Mouse (Mus musculus): ENCODE results near the gene Mrps9.
"Not testable (repeated sequence)": the region's sequence is repeated elsewhere in the genome, so short reads cannot be mapped to it uniquely, and the experiment has no call there.

The Mrps9 gene

DNA sequence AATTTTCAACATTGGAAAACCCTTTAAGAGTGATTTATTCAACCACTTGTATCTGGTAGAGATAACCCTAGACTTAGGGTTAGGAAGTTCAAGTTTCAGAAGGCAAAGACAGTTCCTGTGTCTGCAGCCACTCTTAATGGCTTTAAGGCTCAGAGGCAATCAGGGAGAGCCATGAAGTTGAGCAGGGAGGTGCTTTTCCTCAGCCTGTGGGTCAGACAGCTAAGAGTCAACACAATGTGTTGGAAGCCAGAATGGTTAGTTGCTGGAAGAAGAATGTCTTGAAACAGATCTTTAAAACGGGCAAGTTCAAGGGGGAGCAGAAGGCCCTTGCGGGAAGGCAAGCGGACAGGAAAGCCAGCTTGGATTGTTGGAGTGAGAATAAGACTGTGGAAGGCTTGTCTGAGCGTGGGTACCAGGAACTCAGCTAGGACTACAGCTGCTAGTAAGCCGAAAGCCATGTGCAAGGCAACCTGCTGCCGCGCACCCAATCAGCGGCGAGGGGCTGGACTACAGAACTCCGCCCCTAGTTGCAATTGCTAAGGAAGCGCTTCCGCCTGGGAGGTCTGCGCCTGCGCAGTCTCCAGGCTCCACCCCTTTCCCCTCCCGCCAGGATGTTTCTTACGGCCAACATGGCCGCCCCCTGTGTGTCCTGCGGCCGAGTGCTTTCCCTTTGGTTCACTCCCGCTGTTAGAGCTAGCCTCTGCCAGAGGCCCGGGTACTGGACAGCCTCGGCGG is at the start of gene Mrps9:
Gene Mrps9, plus strand, starts transcription at position 571 of the 735 bp plus-strand sequence.
- peak; percentile 95 for DNase-seq (ENCODE audit: low spot score)

- DNase-seq (ENCODE audit: low spot score): no peak
These were observed 37.7 kb upstream of the Mrps9 start for GRCm38 (mm10) chr1:42813301-42813845.

GRCm38 (mm10) chr1:42814798-42815619 is 36.0 kb upstream of the Mrps9 start:
- no peak for DNase-seq (ENCODE audit: low spot score)

GRCm38 (mm10) chr1:42851398-42851767 is 350 bp downstream of the Mrps9 start:
- DNase-seq (ENCODE audit: low spot score): no peak

GRCm38 (mm10) chr1:42851810-42852209 is 777 bp downstream of the Mrps9 start:
- DNase-seq (ENCODE audit: low spot score): peak; percentile 8

DNA sequence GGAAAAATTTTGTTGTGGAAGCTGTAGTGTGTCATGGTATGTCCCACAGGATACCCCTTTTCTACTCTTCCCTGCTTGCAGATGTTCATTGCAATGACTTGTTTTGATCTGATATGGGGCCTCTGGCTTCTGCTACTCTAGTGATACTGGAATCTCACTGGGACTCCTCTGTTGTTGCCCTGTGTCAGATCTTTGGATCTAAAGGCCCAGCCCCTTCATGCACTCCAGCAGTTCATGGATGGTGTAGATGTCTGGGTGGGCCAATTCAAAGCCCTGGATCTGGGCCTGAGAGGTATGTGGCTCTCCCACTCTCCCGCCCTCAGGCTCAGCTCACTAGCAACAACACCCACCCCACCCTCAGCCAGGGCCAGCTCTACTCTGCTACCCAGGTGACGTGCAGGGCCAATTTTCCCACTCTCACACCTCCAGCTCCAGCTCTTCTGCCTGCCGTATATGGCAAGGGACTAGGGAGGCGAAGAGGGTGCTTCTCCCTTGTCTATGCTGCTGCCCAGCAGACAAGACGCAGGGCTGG is 13.8 kb downstream of the Mrps9 start:
- DNase-seq (ENCODE audit: low spot score): no peak

- no peak for DNase-seq (ENCODE audit: low spot score)
These were observed 14.4 kb downstream of the Mrps9 start for GRCm38 (mm10) chr1:42865336-42865939.

- no peak for DNase-seq (ENCODE audit: low spot score)
These were observed 15.0 kb downstream of the Mrps9 start for GRCm38 (mm10) chr1:42865986-42866385.

- DNase-seq (ENCODE audit: low spot score): no peak
These were observed 16.2 kb downstream of the Mrps9 start for GRCm38 (mm10) chr1:42867188-42867587.

GRCm38 (mm10) chr1:42874174-42874573 is 23.1 kb downstream of the Mrps9 start:
- no peak for DNase-seq (ENCODE audit: low spot score)

DNA sequence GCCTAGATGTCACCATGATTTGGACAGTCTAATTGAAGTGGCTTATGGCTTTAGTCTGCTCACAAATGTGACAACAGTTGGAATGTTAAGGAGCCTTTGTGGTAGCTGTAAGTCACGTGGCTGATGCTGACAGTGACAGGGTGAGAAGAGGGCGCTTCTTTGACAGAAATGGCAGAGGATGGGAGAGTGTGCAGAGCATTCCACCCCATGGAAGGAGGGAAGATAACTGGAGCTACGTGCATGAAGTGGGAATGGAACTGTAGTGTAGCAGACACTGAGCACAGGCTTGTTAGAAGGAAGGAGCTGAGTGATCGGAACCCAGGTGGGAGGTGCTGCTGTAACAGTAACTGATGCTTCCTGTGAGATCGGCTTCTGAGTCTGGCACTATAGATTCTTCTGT is 24.2 kb downstream of the Mrps9 start:
- DNase-seq (ENCODE audit: low spot score): no peak

DNA sequence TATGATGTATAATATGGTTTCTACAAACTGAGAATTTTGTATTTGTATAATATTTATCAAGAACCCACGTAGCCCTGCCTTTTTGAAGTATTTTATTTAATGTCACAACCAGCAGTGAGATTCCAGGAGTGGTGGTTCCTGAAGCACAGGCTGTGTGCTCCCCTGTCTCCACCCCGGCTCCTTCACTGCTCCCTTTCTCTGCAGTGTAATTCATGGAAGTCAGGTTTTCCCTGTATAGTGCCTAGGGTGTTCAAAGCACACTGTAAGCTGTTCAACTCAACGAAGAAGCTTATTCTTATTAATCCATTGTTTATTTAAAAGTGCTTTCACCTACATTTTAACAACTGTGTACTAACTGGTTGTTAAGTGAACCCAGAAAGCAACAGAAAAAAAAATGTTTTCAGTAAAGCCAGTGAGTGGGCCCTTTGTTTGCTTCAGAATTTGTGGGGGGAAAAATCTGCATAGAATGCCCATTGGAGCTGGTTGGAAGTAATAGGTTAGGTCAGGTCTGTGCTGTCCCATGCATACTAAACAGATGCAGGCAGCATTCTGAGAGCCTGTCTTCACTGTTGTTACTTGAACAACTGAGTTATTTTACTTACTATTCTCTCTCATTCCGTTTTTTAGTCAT is 25.5 kb downstream of the Mrps9 start:
- DNase-seq (ENCODE audit: low spot score): no peak

- DNase-seq (ENCODE audit: low spot score): no peak
These were observed 26.2 kb downstream of the Mrps9 start for GRCm38 (mm10) chr1:42877264-42877663.

GRCm38 (mm10) chr1:42878851-42879250 is 27.8 kb downstream of the Mrps9 start:
- no peak for DNase-seq (ENCODE audit: low spot score)

DNA sequence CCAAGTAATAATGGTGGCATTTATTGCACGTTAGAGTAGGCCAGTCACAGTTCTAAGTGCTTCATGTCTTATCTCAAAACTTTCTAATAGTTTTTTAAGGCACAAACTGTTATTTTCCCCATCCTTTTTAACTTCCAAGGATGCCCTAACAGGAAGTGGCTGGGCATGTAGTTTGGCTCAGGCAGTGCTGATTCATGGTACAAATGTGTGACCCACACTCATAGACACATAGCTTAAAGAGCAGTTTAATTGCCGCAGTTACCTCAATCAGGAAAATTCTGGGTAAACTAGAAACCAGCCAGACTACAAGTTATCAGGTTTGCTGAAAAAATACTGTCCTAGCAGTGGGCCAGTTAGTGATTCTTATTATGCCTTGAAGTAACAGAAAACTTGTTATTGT is 31.2 kb downstream of the Mrps9 start:
- no peak for DNase-seq (ENCODE audit: low spot score)

GRCm38 (mm10) chr1:42883418-42883817 is 32.4 kb downstream of the Mrps9 start:
- DNase-seq (ENCODE audit: low spot score): not testable (repeated sequence)

GRCm38 (mm10) chr1:42887835-42888234 is 36.8 kb downstream of the Mrps9 start:
- DNase-seq (ENCODE audit: low spot score): no peak

DNA sequence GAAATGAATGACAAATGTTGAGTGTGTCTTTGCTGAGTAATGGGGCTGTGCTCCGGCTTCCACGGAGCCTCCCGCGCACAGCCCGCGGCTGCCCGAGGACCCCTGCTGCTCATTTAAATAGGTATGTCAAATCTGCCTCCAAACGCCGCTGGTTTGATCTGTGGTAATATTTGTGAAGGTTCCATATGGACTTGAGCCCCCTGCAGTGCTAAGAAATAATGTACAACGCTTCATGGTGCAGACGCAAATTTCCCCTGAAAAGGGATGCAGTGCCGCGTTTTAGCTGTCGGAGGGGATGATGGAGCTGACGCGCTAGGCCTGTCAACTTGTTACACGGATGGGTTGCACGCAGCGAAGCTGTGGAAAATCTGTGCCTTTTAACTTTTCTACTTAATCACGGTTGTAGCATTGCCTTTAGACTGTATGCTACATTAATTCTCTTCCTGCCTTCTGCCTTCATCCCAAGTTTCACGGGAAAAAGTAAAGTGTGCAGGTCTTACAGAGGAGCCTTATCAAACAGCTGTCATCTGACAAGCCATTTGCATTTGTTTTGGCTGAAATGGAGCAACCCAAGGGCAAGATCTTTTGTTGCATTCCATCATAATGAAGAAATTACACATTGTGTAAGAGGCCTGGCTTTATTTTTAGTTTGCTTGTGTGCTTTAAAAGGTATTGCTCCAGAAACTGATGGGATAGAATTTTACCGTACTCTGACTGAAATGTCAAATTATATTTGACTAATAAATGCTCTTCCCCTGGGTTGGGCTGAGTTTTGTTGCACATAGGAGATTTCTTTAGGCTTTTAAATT is 37.7 kb downstream of the Mrps9 start:
- DNase-seq (ENCODE audit: low spot score): no peak

- DNase-seq (ENCODE audit: low spot score): no peak
These were observed 38.4 kb downstream of the Mrps9 start for GRCm38 (mm10) chr1:42889421-42889887.

- no peak for DNase-seq (ENCODE audit: low spot score)
These were observed 43.7 kb downstream of the Mrps9 start for GRCm38 (mm10) chr1:42894695-42895094.

GRCm38 (mm10) chr1:42905148-42905547 is 54.1 kb downstream of the Mrps9 start:
- no peak for DNase-seq (ENCODE audit: low spot score)

All from c-Kit-positive CD71-positive TER-119-positive erythroid progenitor cells, embryonic 14.5 days (primary cell).